Mouse (Mus musculus): Measurements from ENCODE around the gene Olfr765. TPM values are rescaled to one million over a fixed set of nuclear protein-coding genes. Genes with fewer than 3 reads are reported as not detected.
"Not testable (repeated sequence)": the region's sequence is repeated elsewhere in the genome, so short reads cannot be mapped to it uniquely, and the experiment has no call there.

Gene Olfr765
- total RNA-seq (2021): not detected

- DNase-seq (ENCODE audit: extremely low spot score in 1 of 2, low spot score in 2 of 2); intact Hi-C loops (cut with DNase I): not testable (repeated sequence)
Measured at GRCm38 (mm10) chr10:129049898-129050297, at the start of gene Olfr765. TSS of gene Olfr765 (minus strand) at chr10:129049998.

DNA sequence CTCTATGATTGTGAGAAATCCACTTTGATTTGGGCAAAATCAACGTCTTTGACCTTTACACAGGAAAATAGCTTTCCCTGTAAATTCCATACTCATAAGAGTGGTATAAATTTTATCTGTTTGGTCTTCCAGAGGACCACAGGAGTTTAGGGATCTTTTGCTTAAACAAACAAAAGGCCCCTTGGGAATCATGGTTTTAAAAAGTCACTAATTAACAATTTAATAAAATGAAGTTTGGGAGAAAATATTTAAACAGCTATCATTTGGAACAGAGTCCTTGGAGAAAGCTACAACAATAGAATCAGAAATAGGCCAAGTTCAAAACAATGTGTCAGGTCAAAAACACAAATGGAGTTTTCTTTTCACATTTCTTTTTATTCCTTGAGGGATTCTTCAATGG lies 49.5 kb upstream of the Olfr765 start, which contains the start of gene Olfr768:
TSS of gene Olfr768 (minus strand) at position 101 of the 400 bp plus-strand sequence.
- intact Hi-C loops (cut with DNase I): no loop called here
- DNase-seq (ENCODE audit: extremely low spot score in 1 of 2, low spot score in 2 of 2): no peak

GRCm38 (mm10) chr10:129082810-129083209 lies 33.0 kb upstream of the Olfr765 start, which contains the start of gene Olfr767:
TSS of gene Olfr767 (minus strand) at chr10:129082910.
- DNase-seq (ENCODE audit: extremely low spot score in 1 of 2, low spot score in 2 of 2); intact Hi-C loops (cut with DNase I): not testable (repeated sequence)

DNA sequence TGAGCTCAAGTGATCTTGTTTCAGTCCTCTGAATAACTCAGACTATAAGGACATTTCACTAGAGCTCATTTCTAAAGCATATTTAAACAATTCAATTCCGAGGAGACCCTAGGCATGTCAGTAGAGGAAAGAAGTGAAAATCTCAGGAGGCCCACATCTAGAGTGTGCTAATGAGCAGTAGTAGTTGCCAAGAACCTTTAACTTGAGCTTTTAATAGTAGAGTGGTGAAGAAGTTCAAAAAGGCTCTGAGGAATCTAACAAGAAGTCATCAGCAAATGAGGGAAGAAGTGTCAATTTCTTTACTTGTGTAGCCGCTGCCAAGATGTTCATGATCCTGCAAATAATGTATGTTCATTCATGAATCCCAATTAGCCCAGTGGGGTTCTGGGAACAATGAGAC lies 19.1 kb upstream of the Olfr765 start, which contains the start of gene Olfr766-ps1:
TSS of gene Olfr766-ps1 (minus strand) at position 101 of the 400 bp plus-strand sequence.
- intact Hi-C loops (cut with DNase I): no loop called here

DNA sequence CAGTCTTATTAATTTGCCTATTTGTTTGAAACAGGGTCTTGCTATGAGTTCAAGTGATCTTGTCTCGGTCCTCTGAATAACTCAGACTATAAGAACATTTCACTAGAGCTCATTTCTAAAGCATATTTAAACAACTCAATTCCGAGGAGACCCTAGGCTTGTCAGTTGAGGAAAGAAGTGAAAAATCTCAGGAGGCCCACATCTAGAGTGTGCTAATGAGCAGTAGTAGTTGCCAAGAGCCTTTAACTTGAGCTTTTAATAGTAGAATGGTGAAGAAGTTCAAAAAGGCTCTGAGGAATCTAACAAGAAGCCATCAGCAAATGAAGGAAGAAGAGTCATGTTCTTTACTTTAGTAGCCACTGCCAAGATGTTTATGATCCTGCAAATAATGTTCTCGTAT lies 10.0 kb downstream of the Olfr765 start, which contains the start of gene Olfr764-ps1:
TSS of gene Olfr764-ps1 (minus strand) at position 101 of the 400 bp plus-strand sequence.
- intact Hi-C loops (cut with DNase I): no loop called here
- no peak for DNase-seq (ENCODE audit: extremely low spot score in 1 of 2, low spot score in 2 of 2)

More for the DNA sequence above, 19.1 kb upstream of the Olfr765 start, which contains the start of gene Olfr766-ps1:
- no peak for DNase-seq (ENCODE audit: extremely low spot score in 1 of 2, low spot score in 2 of 2)

GRCm38 (mm10) chr10:129028343-129028742 lies 21.5 kb downstream of the Olfr765 start:
- intact Hi-C loops (cut with DNase I): no loop called here
- DNase-seq (ENCODE audit: extremely low spot score in 1 of 2, low spot score in 2 of 2): no peak

DNA sequence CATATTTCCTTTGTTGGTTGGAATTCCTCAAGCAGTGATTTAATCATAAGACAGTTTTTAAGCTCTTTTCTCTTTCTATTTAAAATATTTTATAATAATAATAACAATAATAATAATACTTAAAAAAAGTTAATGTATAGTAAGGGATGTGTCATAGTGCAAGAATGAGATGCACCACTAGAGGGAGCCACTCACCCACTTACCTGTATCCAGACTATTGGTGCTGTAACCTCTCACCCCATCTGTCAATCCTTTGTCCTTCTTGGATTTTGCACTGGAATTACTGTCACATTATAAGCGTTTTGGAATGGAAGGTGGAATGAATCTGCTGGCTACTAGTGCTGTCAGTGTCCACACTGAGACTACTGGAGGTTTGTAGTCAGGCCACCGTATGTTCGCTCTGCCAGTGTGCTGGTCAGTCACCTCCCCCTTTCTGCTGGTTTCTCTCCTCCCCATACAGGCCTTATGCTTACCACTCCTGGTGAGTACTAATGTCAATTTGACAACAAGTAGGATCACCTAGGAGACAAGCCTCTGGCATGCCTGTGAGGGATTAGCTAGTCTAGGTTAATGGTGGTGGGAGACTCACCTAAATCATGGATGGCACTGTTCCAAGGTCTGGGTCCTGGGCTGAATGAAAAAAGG lies 23.7 kb downstream of the Olfr765 start:
- intact Hi-C loops (cut with DNase I): loop anchor here (2.0 kb wide), 1 partner anchor 1067 kb away; no protein-coding TSS in a partner anchor
- DNase-seq (ENCODE audit: extremely low spot score in 1 of 2, low spot score in 2 of 2): peak; percentile 3 to 30

DNA sequence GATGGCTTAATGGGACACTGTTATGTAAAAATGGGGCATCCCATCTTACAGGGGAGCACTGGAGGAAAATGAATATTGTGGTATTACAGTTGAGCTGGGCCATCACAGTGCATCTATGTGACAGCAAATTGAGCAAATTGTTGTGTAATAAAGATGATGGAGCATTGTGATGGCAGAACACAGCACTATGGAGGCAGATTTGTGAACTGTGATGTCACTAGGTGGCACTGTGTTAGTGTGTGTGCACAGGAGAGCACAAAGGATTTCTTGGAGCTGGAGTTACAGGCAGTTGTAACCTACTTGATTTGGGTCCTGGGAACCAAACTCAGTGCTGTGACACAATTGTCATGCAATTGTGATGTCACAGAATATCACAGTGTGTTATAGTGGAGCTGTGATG lies 26.5 kb downstream of the Olfr765 start:
- intact Hi-C loops (cut with DNase I): no loop called here
- DNase-seq (ENCODE audit: extremely low spot score in 1 of 2, low spot score in 2 of 2): no peak

DNA sequence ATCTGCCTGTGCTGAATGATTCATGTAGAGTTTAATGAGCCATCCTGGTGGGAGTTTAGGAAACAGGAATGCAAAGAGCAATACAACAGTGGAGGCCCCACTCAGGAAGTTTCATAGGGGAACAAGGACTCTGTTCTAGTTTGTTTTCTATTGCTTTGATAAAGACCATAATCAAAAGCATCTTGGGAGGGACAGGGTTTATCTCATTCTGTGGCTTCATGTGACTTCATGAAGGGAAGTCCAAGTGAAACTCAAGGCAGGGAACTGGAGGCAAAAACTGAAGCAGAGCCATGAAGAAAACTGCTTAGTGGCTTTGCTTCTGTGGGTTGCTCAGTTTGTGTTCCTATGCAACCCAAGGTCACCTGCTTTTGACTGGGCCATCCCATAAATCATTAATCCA lies 35.3 kb downstream of the Olfr765 start:
- no peak for DNase-seq (ENCODE audit: extremely low spot score in 1 of 2, low spot score in 2 of 2)
- intact Hi-C loops (cut with DNase I): no loop called here

DNA sequence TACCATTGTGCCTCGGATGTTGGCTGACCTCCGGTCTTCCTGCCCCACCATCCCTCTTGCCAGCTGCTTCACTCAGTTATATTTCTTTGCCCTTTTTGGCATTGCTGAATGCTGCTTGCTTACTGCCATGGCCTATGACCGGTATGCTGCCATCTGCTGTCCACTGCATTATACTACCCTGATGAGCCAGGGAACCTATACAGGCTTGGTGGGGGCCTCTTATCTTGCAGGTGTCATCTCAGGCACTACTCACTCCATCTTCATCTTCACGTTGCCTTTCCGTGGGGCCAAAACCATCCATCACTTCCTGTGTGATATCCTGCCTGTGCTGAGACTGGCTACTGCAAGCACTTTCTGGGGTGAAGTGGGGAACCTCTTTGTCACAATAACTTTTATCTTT lies 38.3 kb downstream of the Olfr765 start:
- intact Hi-C loops (cut with DNase I); DNase-seq (ENCODE audit: extremely low spot score in 1 of 2, low spot score in 2 of 2): not testable (repeated sequence)

DNA sequence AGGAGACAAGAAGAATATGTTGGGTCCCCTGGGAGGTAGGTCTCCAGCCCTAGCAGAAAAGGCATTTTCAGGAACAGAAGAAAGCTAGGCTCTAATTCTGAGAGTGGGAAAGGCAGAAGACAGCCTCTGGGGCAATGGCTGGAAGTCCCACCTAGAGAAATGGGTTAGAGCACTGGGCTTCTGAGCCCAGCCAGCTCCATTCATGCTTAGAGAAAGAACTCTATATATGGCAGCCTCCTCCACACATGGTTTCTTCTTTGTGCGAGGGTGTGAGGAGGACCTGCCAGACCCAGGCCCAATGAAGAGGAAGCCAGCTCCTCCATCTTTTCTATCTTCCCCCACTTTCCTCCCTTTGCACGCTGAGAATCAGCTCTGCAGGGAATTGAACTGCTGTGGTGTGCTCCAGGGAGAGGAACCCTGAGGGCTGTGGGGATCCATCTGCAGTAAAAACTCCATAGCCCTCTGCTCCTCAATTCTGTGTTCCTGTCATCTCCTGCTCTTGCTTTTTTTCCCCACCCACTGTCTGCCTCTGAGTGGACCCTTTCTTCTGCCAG lies 39.4 kb downstream of the Olfr765 start, which contains the start of gene Olfr763:
TSS of gene Olfr763 (plus strand) at position 504 of the 554 bp plus-strand sequence.
- intact Hi-C loops (cut with DNase I): no loop called here
- DNase-seq (ENCODE audit: extremely low spot score in 1 of 2, low spot score in 2 of 2): no peak

- no peak for DNase-seq (ENCODE audit: extremely low spot score in 1 of 2, low spot score in 2 of 2)
- intact Hi-C loops (cut with DNase I): no loop called here
Measured at GRCm38 (mm10) chr10:129004032-129004920, 45.5 kb downstream of the Olfr765 start.

GRCm38 (mm10) chr10:128996523-128997040 lies 53.2 kb downstream of the Olfr765 start:
- intact Hi-C loops (cut with DNase I): no loop called here
- no peak for DNase-seq (ENCODE audit: extremely low spot score in 1 of 2, low spot score in 2 of 2)

DNA sequence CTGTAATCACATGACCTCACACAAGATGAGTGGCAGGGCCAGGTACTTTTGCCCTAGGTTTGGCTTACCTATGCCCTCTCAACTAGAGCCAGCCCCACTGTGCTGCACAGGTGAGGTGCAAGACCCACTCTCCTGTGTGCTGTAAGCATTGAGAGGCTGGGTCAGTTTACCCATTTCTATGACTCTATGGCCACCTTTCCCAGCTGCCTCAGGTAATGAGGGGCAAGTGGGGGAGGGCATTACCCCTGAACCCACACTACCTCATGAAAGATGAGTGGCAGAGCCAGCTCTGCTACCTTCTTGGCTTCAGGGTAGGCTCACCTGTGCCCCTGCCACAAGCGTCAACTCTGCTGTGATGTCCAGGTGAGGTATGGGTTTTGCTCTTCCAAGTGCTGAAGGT lies 54.0 kb downstream of the Olfr765 start:
- intact Hi-C loops (cut with DNase I): no loop called here
- no peak for DNase-seq (ENCODE audit: extremely low spot score in 1 of 2, low spot score in 2 of 2)

Other genes starting within 250 kb of the Olfr765 start
- gene Dnajc14, start 245.9 kb downstream of the Olfr765 start, total RNA-seq (2021): 10 to 100 TPM; 61.9 to 63.1 TPM
- 10 to 100 TPM; 12.2 to 12.5 TPM for gene Tmem198b, start 245.6 kb downstream of the Olfr765 start, total RNA-seq (2021)
- gene Sarnp, start 232.7 kb downstream of the Olfr765 start, total RNA-seq (2021): 10 to 100 TPM; 37.4 to 42.2 TPM
- 1 to 10 TPM; 4.4 to 6.7 TPM for gene Ormdl2, start 228.4 kb downstream of the Olfr765 start, total RNA-seq (2021)
- 10 to 100 TPM; 13.2 to 16.2 TPM for gene Gdf11, start 158.3 kb downstream of the Olfr765 start, total RNA-seq (2021)
- 10 to 100 TPM; 63.0 to 66.0 TPM for gene Cd63, start 149.0 kb downstream of the Olfr765 start, total RNA-seq (2021)
- gene Rdh5, start 127.1 kb downstream of the Olfr765 start, total RNA-seq (2021): 1 to 10 TPM; 5.5 to 6.1 TPM
- 10 to 100 TPM; 84.3 to 85.3 TPM for gene Bloc1s1, start 126.0 kb downstream of the Olfr765 start, total RNA-seq (2021)
- gene Itga7, start 116.2 kb downstream of the Olfr765 start, total RNA-seq (2021): 10 to 100 TPM; 14.2 to 14.9 TPM
- not detected for gene Mettl7b, start 89.0 kb downstream of the Olfr765 start, total RNA-seq (2021)
- gene Olfr9, start 60.6 kb downstream of the Olfr765 start, total RNA-seq (2021): not detected
- not detected for gene Olfr763, start 39.2 kb downstream of the Olfr765 start, total RNA-seq (2021)
- gene Olfr764-ps1, start 10.1 kb downstream of the Olfr765 start, total RNA-seq (2021): not detected
- not detected for gene Olfr766-ps1, start 19.0 kb upstream of the Olfr765 start, total RNA-seq (2021)
- gene Olfr767, start 32.9 kb upstream of the Olfr765 start, total RNA-seq (2021): not detected
- not detected for gene Olfr768, start 49.4 kb upstream of the Olfr765 start, total RNA-seq (2021)
- not detected for gene Olfr769, start 67.9 kb upstream of the Olfr765 start, total RNA-seq (2021)
- gene Olfr770, start 89.0 kb upstream of the Olfr765 start, total RNA-seq (2021): not detected
- gene Olfr771, start 114.8 kb upstream of the Olfr765 start, total RNA-seq (2021): not detected
- not detected for gene Olfr772, start 127.9 kb upstream of the Olfr765 start, total RNA-seq (2021)
- not detected for gene Olfr773, start 137.4 kb upstream of the Olfr765 start, total RNA-seq (2021)
- not detected for gene Olfr774, start 186.2 kb upstream of the Olfr765 start, total RNA-seq (2021)
- not detected for gene Olfr775, start 198.4 kb upstream of the Olfr765 start, total RNA-seq (2021)
- not detected for gene Olfr776, start 209.1 kb upstream of the Olfr765 start, total RNA-seq (2021)
- not detected for gene Olfr777, start 221.5 kb upstream of the Olfr765 start, total RNA-seq (2021)